Mouse (Mus musculus) testis, postnatal 10 days (tissue): ENCODE results near the gene St8sia6.
"Not testable (repeated sequence)": the region's sequence is repeated elsewhere in the genome, so short reads cannot be mapped to it uniquely, and the experiment has no call there.

ENCODE experiments used
- DNase-seq: peaks from one replicate; pipeline ENCODE4 v3.0.0; 2021; ENCODE audit warnings: low spot score

St8sia6 gene

GRCm38 (mm10) chr2:13793969-13794363 is at the start of gene St8sia6:
Gene St8sia6, minus strand, starts transcription at chr2:13794064.
- DNase-seq, result no peak

- DNase-seq, result no peak
These were observed 42.4 kb upstream of the St8sia6 start for GRCm38 (mm10) chr2:13836310-13836709.

GRCm38 (mm10) chr2:13834989-13835388 is 41.1 kb upstream of the St8sia6 start:
- DNase-seq, result no peak

- DNase-seq, result no peak
These were observed 22.8 kb upstream of the St8sia6 start for GRCm38 (mm10) chr2:13816645-13817044.

- no peak for DNase-seq
These were observed 14.7 kb upstream of the St8sia6 start for GRCm38 (mm10) chr2:13808593-13808992.

GRCm38 (mm10) chr2:13808008-13808407 is 14.1 kb upstream of the St8sia6 start:
- no peak for DNase-seq

GRCm38 (mm10) chr2:13806120-13806519 is 12.3 kb upstream of the St8sia6 start:
- no peak for DNase-seq

- no peak for DNase-seq
These were observed 6.8 kb upstream of the St8sia6 start for GRCm38 (mm10) chr2:13800639-13801038.

- no peak for DNase-seq
These were observed 582 bp upstream of the St8sia6 start for GRCm38 (mm10) chr2:13794446-13794845.

GRCm38 (mm10) chr2:13793054-13793968 is 553 bp downstream of the St8sia6 start:
- peak; percentile 50 for DNase-seq

GRCm38 (mm10) chr2:13792256-13793005 is 1.4 kb downstream of the St8sia6 start:
- DNase-seq, result no peak

- DNase-seq, result no peak
These were observed 2.3 kb downstream of the St8sia6 start for GRCm38 (mm10) chr2:13791598-13791997.

GRCm38 (mm10) chr2:13789365-13789764 is 4.5 kb downstream of the St8sia6 start:
- DNase-seq, result no peak

- DNase-seq, result no peak
These were observed 7.2 kb downstream of the St8sia6 start for GRCm38 (mm10) chr2:13786577-13787168.

GRCm38 (mm10) chr2:13785992-13786391 is 7.9 kb downstream of the St8sia6 start:
- DNase-seq, result not testable (repeated sequence)

GRCm38 (mm10) chr2:13785247-13785646 is 8.6 kb downstream of the St8sia6 start:
- DNase-seq, result no peak

- DNase-seq, result no peak
These were observed 9.4 kb downstream of the St8sia6 start for GRCm38 (mm10) chr2:13784448-13784847.

GRCm38 (mm10) chr2:13777032-13777431 is 16.8 kb downstream of the St8sia6 start:
- no peak for DNase-seq

- DNase-seq, result no peak
These were observed 17.4 kb downstream of the St8sia6 start for GRCm38 (mm10) chr2:13776453-13776852.

GRCm38 (mm10) chr2:13775056-13775455 is 18.8 kb downstream of the St8sia6 start:
- DNase-seq, result no peak

- DNase-seq, result no peak
These were observed 25.3 kb downstream of the St8sia6 start for GRCm38 (mm10) chr2:13768524-13768923.

- DNase-seq, result no peak
These were observed 26.1 kb downstream of the St8sia6 start for GRCm38 (mm10) chr2:13767532-13768411.
